Mouse (Mus musculus) heart, adult 2 months (tissue): ENCODE measurements around the gene Gm20503.

Source experiments
- CTCF ChIP-seq: fragments of 200-600 bp; IDR thresholded peaks from 2 replicates; pipeline ENCODE4 v1.8.1; 2022; ENCODE audit warnings: antibody characterized with exemption, mild to moderate bottlenecking, moderate library complexity
- EP300 ChIP-seq: fragments of 200-500 bp; IDR thresholded peaks from 2 replicates; pipeline ENCODE4 v1.6.1; 2011; ENCODE audit warnings: low read depth, low read length, control low read depth; ENCODE audit not compliant: insufficient read depth
- POLR2A ChIP-seq: fragments of 200-500 bp; IDR thresholded peaks from 2 replicates; pipeline ENCODE4 v1.6.1; 2011; ENCODE audit warnings: mild to moderate bottlenecking, low read depth, low read length, control low read depth; ENCODE audit not compliant: insufficient read depth

- no peak for TF ChIP-seq EP300
- TF ChIP-seq POLR2A: no peak
- no peak for TF ChIP-seq CTCF
These were observed 80.4 kb downstream of the Gm20503 start for GRCm38 (mm10) chr4:59083430-59083829.
